In genomic region chr13:69236386-69236785, GRCm38 (mm10) we compare ENCODE assay signal across 25 mouse cellular contexts.
DNase-seq lines count a peak whose midpoint lies in the region; ATAC-seq and TF ChIP-seq lines count a peak whose summit lies in the region.
"Had no signal": no experiment of that assay in that cellular context is flagged by ENCODE, and none has a peak within 500 bp of the region (broad histone marks: within the 10 kb centered on the region; RNA-seq: fewer than 3 reads in every experiment).

No protein-coding gene starts in this region.

- no peak for TF ChIP-seq EP300 in MEL (IDR thresholded peaks at IDR 0.05; ENCODE audit: low read depth in 1 of 2, low read length in 2 of 2)

- peak; percentile 10 for DNase-seq in layer of hippocampus, adult 11-12 months (ENCODE audit: low spot score)
- no peak for DNase-seq in layer of hippocampus, postnatal 25 days (ENCODE audit: extremely low spot score in 1 of 2, low spot score in 1 of 2)
- DNase-seq in MEL (ENCODE audit: low read depth, low spot score), result peak; percentile 2
- DNase-seq in brain, adult 2 months (ENCODE audit: low read depth, low spot score), result peak; percentile 49
- DNase-seq in layer of hippocampus, adult 9-10 months (ENCODE audit: low spot score), result peak; percentile 12
- DNase-seq in spleen, adult 12 weeks (ENCODE audit: low spot score), result no peak
- no peak for DNase-seq in cerebellum, adult 18-20 months
- DNase-seq: adrenal gland, postnatal 14 days; cerebellum, adult 11-12 months; cerebellum, postnatal 36 days; gastrocnemius, postnatal 10 days; heart, adult 18-20 months; heart, postnatal 4 days; midbrain, embryonic 14.5 days; right cerebral cortex, postnatal 14 days; thymus, postnatal 36 days had no signal

- H3K36me3 ChIP-seq in MEL (ENCODE audit: control insufficient read depth in 1 of 2, insufficient read depth in 2 of 2, low read length in 2 of 2), result no peaks in the 10 kb centered on the region
- H3K36me3 ChIP-seq: embryonic facial prominence, embryonic 10.5 days; kidney, embryonic 15.5 days; limb, embryonic 15.5 days; liver, embryonic 15.5 days; neural tube, embryonic 15.5 days had no signal

- no peaks in the 10 kb centered on the region for H3K9me3 ChIP-seq in MEL (replicated peaks; ENCODE audit: insufficient read depth, low read length)
- H3K9me3 ChIP-seq: embryonic facial prominence, embryonic 10.5 days; kidney, embryonic 15.5 days; limb, embryonic 15.5 days; liver, embryonic 15.5 days; neural tube, embryonic 15.5 days had no signal

- no peaks in the 10 kb centered on the region for H3K27me3 ChIP-seq in MEL (ENCODE audit: control insufficient read depth in 1 of 2, insufficient read depth in 2 of 2, low read length in 2 of 2)
- H3K27me3 ChIP-seq: kidney, embryonic 15.5 days; limb, embryonic 15.5 days; liver, embryonic 15.5 days; neural tube, embryonic 15.5 days had no signal

- H3K27ac ChIP-seq in MEL (ENCODE audit: control insufficient read depth, low read depth, low read length), result no peak overlapping the region
- H3K27ac ChIP-seq: embryonic facial prominence, embryonic 10.5 days; kidney, embryonic 15.5 days; limb, embryonic 15.5 days; liver, embryonic 15.5 days; neural tube, embryonic 15.5 days had no signal

- ATAC-seq in erythroid progenitor cell, adult 5-6 weeks (replicated peaks; ENCODE audit: low FRiP score, poor library complexity, severe bottlenecking), result no peak
- ATAC-seq: activated CD4-positive, CD25-positive, alpha-beta regulatory T cell, adult 4 months; hindbrain, embryonic 16.5 days; intestine, postnatal 0 days had no signal

- no peak overlapping the region for H3K4me3 ChIP-seq in MEL (ENCODE audit: control insufficient read depth in 1 of 2, insufficient read depth in 1 of 2, low read depth in 2 of 2, low read length in 2 of 2)
- H3K4me3 ChIP-seq: embryonic facial prominence, embryonic 10.5 days; kidney, embryonic 15.5 days; limb, embryonic 15.5 days; liver, embryonic 15.5 days; neural tube, embryonic 15.5 days had no signal

- no peak for TF ChIP-seq RAD21 in MEL (IDR thresholded peaks at IDR 0.05; ENCODE audit: low read depth, low read length)

- H3K79me2 ChIP-seq in MEL (ENCODE audit: control insufficient read depth, insufficient read depth, low read length, poor library complexity), result no peaks in the 10 kb centered on the region

- TF ChIP-seq CTCF in MEL (IDR thresholded peaks at IDR 0.05 in 2 of 3, conservative IDR thresholded peaks at IDR 0.05 in 1 of 3; ENCODE audit: control insufficient read depth in 1 of 3, insufficient read depth in 1 of 3, low read depth in 2 of 3, low read length in 3 of 3, poor library complexity in 1 of 3, severe bottlenecking in 1 of 3), result no peak

- H3K9ac ChIP-seq in MEL (ENCODE audit: control insufficient read depth, low read depth, low read length, poor library complexity, severe bottlenecking), result no peak overlapping the region
- H3K9ac ChIP-seq: kidney, embryonic 15.5 days; limb, embryonic 15.5 days; liver, embryonic 15.5 days; neural tube, embryonic 15.5 days had no signal

- no peaks in the 10 kb centered on the region for H3K4me1 ChIP-seq in MEL (ENCODE audit: control insufficient read depth in 1 of 2, insufficient read depth in 2 of 2, low read length in 2 of 2)
- H3K4me1 ChIP-seq: embryonic facial prominence, embryonic 10.5 days; kidney, embryonic 15.5 days; limb, embryonic 15.5 days; liver, embryonic 15.5 days; neural tube, embryonic 15.5 days had no signal

- no peak for TF ChIP-seq POLR2A in MEL (IDR thresholded peaks at IDR 0.05; ENCODE audit: control insufficient read depth in 1 of 2, insufficient read depth in 1 of 2, low read depth in 1 of 2, low read length in 2 of 2, poor library complexity in 1 of 2)

TF ChIP-seq in MEL, 35 proteins besides CTCF, POLR2A, EP300 and RAD21:
- TF ChIP-seq ZMIZ1 (IDR thresholded peaks at IDR 0.05; ENCODE audit: low read depth, low read length), result no peak
- TF ChIP-seq E2F4 (IDR thresholded peaks at IDR 0.05; ENCODE audit: borderline replicate concordance, low read depth, low read length), result no peak
- TF ChIP-seq SIN3A (IDR thresholded peaks at IDR 0.05; ENCODE audit: low read length), result no peak
- no peak for TF ChIP-seq MEF2A (IDR thresholded peaks at IDR 0.05; ENCODE audit: extremely low read depth, insufficient replicate concordance, low read depth, low read length, poor library complexity, severe bottlenecking)
- TF ChIP-seq NELFE (IDR thresholded peaks at IDR 0.05; ENCODE audit: low read depth, low read length), result no peak
- no peak for TF ChIP-seq ZC3H11A (IDR thresholded peaks at IDR 0.05; ENCODE audit: low read depth, low read length)
- TF ChIP-seq POLR2AphosphoS5 (IDR thresholded peaks at IDR 0.05; ENCODE audit: borderline replicate concordance, low read depth, low read length), result no peak
- TF ChIP-seq GATA1 (IDR thresholded peaks at IDR 0.05; ENCODE audit: low read depth, low read length), result no peak
- no peak for TF ChIP-seq JUND (IDR thresholded peaks at IDR 0.05; ENCODE audit: low read depth, low read length)
- TF ChIP-seq ETS1 (IDR thresholded peaks at IDR 0.05; ENCODE audit: low read depth, low read length), result no peak
- TF ChIP-seq ZNF384 (IDR thresholded peaks at IDR 0.05; ENCODE audit: low read depth, low read length), result no peak
- TF ChIP-seq MAFK (IDR thresholded peaks at IDR 0.05; ENCODE audit: borderline replicate concordance, low read depth, low read length), result no peak
- TF ChIP-seq TCF12 (IDR thresholded peaks at IDR 0.05; ENCODE audit: low read depth, low read length), result no peak
TF ChIP-seq in MEL: peak in this region for 0.

Comparison
In these comparisons a context has a peak if more than half of its experiments do, and no peak if none do; other contexts are left out.
1. DNase-seq: peak in layer of hippocampus, adult 11-12 months (single experiment), MEL (single experiment), brain, adult 2 months (single experiment) and layer of hippocampus, adult 9-10 months (single experiment); none in layer of hippocampus, postnatal 25 days (0 of 2), spleen, adult 12 weeks (single experiment) and cerebellum, adult 18-20 months (0 of 2).